Mouse (Mus musculus): ENCODE measurements at regions not wholly inside any gene's neighbourhood (a gene's known extent, or its start where the extent isn't known, plus 50 kb on each side); places are given as distances from the start of the nearest gene placed in this dataset.

DNA sequence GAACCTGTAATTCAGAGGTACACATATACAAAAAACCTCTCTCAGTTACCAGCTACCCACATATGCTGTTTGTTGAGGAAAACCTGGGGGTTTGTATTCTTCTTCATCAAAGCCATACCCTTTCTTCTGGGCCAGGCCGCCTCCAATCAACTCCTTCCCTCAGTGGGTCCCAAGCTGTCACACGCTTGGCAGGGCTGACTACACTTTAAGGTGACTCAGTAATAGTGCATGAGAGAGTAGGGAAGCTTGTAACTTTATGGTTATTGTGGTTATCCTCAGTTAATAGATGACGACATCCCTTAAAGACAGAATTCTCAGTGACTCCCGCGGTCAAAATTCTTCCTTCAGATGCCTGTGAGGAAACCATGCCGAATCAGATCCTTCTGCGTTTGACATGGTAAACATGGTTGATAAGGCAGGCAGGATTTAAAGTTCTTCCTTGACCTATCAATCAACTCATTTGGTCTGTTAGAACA lies 164.1 kb downstream of the Efcab1 start:
- DNase-seq (ENCODE audit: low spot score) (no peak), ATAC-seq (ENCODE audit: low FRiP score, low read depth) (no peak)
- Histone ChIP-seq H3K9me3 (ENCODE audit: control insufficient read depth, low read length) (no peaks in the 10 kb centered on the region), H3K4me1 (ENCODE audit: control insufficient read depth, insufficient read depth, low read length) (peaks cover 6% of the 10 kb centered on the region; the same call in 1 of the 2 replicates), H3K36me3 (ENCODE audit: control insufficient read depth, insufficient read depth, low read length) (no peaks in the 10 kb centered on the region), H3K9ac (ENCODE audit: low read depth, low read length, severe bottlenecking) (no peak overlapping the region), H3K27ac (replicated peaks; ENCODE audit: low read depth, low read length) (no peak overlapping the region), H3K4me2 (replicated peaks; ENCODE audit: low read depth, low read length, severe bottlenecking) (no peak overlapping the region), H3K4me3 (replicated peaks; ENCODE audit: low read length) (no peak overlapping the region), H3K27me3 (ENCODE audit: control insufficient read depth, insufficient read depth, low read length) (no peaks in the 10 kb centered on the region)
- 87% methylated on average over 7 of the region's 7 CpGs for WGBS
- TF ChIP-seq POLR2A (IDR thresholded peaks at IDR 0.05; ENCODE audit: borderline replicate concordance, extremely low read depth, insufficient read depth, insufficient read length): no peak

DNA sequence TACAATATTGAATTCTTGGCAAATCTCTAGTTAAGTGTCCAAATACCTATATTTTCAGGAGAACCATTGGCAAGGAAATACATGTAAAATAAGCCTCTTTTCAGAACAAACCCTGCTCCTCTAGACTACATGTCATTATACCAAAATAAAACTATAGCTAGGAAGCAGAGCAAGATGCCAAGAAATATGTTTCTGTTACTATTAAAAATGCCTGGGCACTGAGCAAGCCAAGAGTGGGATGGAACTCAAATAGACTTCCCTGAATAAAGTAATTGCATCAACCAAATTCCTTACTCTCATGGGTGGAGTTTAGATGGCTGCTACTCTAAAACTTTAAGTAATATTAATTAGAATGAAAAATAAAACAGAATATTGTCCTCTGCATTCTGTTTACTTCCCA lies 168.0 kb downstream of the Efcab1 start:
- Histone ChIP-seq H3K4me2 (replicated peaks; ENCODE audit: low read depth, low read length, severe bottlenecking) (no peak overlapping the region), H3K4me3 (replicated peaks; ENCODE audit: low read length) (no peak overlapping the region), H3K36me3 (ENCODE audit: control insufficient read depth, insufficient read depth, low read length) (no peaks in the 10 kb centered on the region), H3K9me3 (ENCODE audit: control insufficient read depth, low read length) (no peaks in the 10 kb centered on the region), H3K9ac (ENCODE audit: low read depth, low read length, severe bottlenecking) (no peak overlapping the region), H3K27me3 (ENCODE audit: control insufficient read depth, insufficient read depth, low read length) (no peaks in the 10 kb centered on the region), H3K27ac (replicated peaks; ENCODE audit: low read depth, low read length) (0 out of 2 replicates have a peak overlapping the region, but pooled peaks have one; percentile 28), H3K4me1 (ENCODE audit: control insufficient read depth, insufficient read depth, low read length) (peaks cover 6% of the 10 kb centered on the region; the same call in 1 of the 2 replicates)
- ATAC-seq (ENCODE audit: low FRiP score, low read depth): no peak
- TF ChIP-seq POLR2A (IDR thresholded peaks at IDR 0.05; ENCODE audit: borderline replicate concordance, extremely low read depth, insufficient read depth, insufficient read length): no peak
- no peak for DNase-seq (ENCODE audit: low spot score)

DNA sequence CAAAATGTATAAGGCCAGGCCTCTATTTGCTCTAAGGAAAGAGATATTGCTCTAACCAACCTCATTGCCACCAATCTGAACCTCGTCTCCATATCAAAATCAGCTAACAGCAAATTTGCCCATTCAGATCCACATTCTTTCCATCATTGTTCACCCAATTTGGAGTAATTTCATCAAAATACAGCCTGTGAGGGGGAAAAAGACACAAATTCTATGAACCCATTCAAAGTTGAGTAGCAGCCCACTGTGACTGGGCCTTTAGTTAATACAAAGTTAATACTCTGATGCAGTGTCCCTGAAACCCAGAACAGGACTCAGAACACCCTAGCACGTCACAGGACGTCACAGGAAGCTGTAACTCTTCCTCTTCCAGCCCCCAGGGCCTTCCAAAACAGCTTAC lies 177.3 kb downstream of the Efcab1 start:
- H3K9ac ChIP-seq (ENCODE audit: low read depth, low read length, severe bottlenecking): no peak overlapping the region
- no peaks in the 10 kb centered on the region for H3K27me3 ChIP-seq (ENCODE audit: control insufficient read depth, insufficient read depth, low read length)
- DNase-seq (ENCODE audit: low spot score) (no peak), ATAC-seq (ENCODE audit: low FRiP score, low read depth) (no peak)
- H3K4me1 ChIP-seq (ENCODE audit: control insufficient read depth, insufficient read depth, low read length): peaks cover 16% of the 10 kb centered on the region
- TF ChIP-seq POLR2A (IDR thresholded peaks at IDR 0.05; ENCODE audit: borderline replicate concordance, extremely low read depth, insufficient read depth, insufficient read length): no peak
- no peak overlapping the region for H3K4me3 ChIP-seq (replicated peaks; ENCODE audit: low read length)
- H3K4me2 ChIP-seq (replicated peaks; ENCODE audit: low read depth, low read length, severe bottlenecking): no peak overlapping the region
- H3K27ac ChIP-seq (replicated peaks; ENCODE audit: low read depth, low read length): peak overlapping the region; percentile 93
- WGBS: 29% methylated on average over 3 of the region's 3 CpGs
- no peaks in the 10 kb centered on the region for H3K9me3 ChIP-seq (ENCODE audit: control insufficient read depth, low read length)
- H3K36me3 ChIP-seq (ENCODE audit: control insufficient read depth, insufficient read depth, low read length): no peaks in the 10 kb centered on the region

GRCm38 (mm10) chr16:15084147-15084752 lies 177.8 kb downstream of the Efcab1 start:
- Histone ChIP-seq H3K27ac (replicated peaks; ENCODE audit: low read depth, low read length) (peak overlapping the region; percentile 93), H3K4me3 (replicated peaks; ENCODE audit: low read length) (peak overlapping the region; percentile 42), H3K4me2 (replicated peaks; ENCODE audit: low read depth, low read length, severe bottlenecking) (peak overlapping the region; percentile 57), H3K27me3 (ENCODE audit: control insufficient read depth, insufficient read depth, low read length) (no peaks in the 10 kb centered on the region), H3K4me1 (ENCODE audit: control insufficient read depth, insufficient read depth, low read length) (peaks cover 16% of the 10 kb centered on the region), H3K36me3 (ENCODE audit: control insufficient read depth, insufficient read depth, low read length) (no peaks in the 10 kb centered on the region), H3K9me3 (ENCODE audit: control insufficient read depth, low read length) (no peaks in the 10 kb centered on the region), H3K9ac (ENCODE audit: low read depth, low read length, severe bottlenecking) (peak overlapping the region; percentile 57)
- TF ChIP-seq POLR2A (IDR thresholded peaks at IDR 0.05; ENCODE audit: borderline replicate concordance, extremely low read depth, insufficient read depth, insufficient read length): no peak
- WGBS: 11% methylated on average over 10 of the region's 10 CpGs
- ATAC-seq (ENCODE audit: low FRiP score, low read depth) (peak; percentile 3; the same call in 1 of the 2 replicates), DNase-seq (ENCODE audit: low spot score) (peak; percentile 11)

DNA sequence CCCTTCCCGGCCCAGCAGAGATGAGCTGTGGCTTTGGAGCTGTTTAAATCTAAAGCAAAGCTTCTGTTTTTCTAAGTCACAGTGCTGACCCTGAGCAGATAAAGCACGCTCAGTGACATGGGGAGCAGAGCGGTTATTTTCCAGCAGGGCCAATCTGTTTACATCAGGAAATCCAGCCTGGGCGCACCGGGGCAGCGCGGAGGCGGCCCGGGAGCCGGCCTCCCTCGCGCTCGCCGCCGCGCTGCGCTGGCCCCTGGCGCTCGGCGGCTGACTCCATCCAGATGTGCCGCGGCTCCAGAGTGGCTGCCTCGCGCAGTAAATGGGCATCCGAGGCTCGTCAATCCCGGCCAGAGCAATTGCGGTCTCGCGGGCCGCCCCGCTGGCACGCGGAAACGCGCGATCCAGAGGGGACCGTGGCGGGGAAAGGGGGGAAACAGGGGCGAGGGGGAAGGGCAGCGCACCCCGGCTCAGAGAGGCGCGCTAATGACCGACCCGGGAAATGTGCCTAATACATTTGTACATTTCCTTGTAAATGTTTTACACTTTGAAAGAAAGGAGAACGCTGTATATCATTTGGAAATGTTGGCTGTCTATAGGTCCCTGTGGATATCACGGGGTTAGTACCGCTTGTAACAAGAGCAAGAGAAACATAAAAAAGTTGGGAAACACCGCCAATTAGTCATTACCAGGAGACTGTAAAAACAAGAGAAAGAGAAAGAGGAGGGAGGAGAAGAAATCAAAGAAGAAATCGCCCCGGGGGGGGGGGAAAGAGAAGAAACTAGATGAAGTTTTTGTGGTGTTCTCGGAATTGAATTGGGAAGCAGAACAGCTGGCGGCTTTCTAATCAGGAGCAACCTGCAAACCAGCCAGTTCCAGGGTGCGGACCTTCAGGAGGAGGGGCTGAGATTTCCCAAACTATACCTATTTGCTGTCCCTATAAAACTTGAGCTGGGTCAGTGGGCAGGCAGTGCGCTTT lies 178.6 kb downstream of the Efcab1 start:
- under 1% methylated on average over 56 of the region's 56 CpGs for WGBS
- Histone ChIP-seq H3K4me3 (replicated peaks; ENCODE audit: low read length) (peak overlapping the region; percentile 42), H3K4me1 (ENCODE audit: control insufficient read depth, insufficient read depth, low read length) (peaks cover 16% of the 10 kb centered on the region), H3K4me2 (replicated peaks; ENCODE audit: low read depth, low read length, severe bottlenecking) (peak overlapping the region; percentile 57), H3K27me3 (ENCODE audit: control insufficient read depth, insufficient read depth, low read length) (no peaks in the 10 kb centered on the region), H3K9ac (ENCODE audit: low read depth, low read length, severe bottlenecking) (peak overlapping the region; percentile 57), H3K36me3 (ENCODE audit: control insufficient read depth, insufficient read depth, low read length) (no peaks in the 10 kb centered on the region), H3K27ac (replicated peaks; ENCODE audit: low read depth, low read length) (peak overlapping the region; percentile 93), H3K9me3 (ENCODE audit: control insufficient read depth, low read length) (no peaks in the 10 kb centered on the region)
- ATAC-seq (ENCODE audit: low FRiP score, low read depth) (peak; percentile 89), DNase-seq (ENCODE audit: low spot score) (peak; percentile 90)
- no peak for TF ChIP-seq POLR2A (IDR thresholded peaks at IDR 0.05; ENCODE audit: borderline replicate concordance, extremely low read depth, insufficient read depth, insufficient read length)
